Mouse (Mus musculus) liver, embryonic 14.5 days (tissue): ENCODE results near the gene Vps13d. TPM values are rescaled to one million over a fixed set of nuclear protein-coding genes. Genes with fewer than 3 reads are reported as not detected.

Source experiments
- ATAC-seq: fragments of 200-750 bp; cut with Nextera tagmentation; 2 replicates; pipeline ENCODE4 v1.8.0; 2017; ENCODE audit warnings: moderate number of reproducible peaks, mild to moderate bottlenecking, moderate library complexity; ENCODE audit not compliant: insufficient read depth
- DNase-seq, 3 experiments: peaks; one replicate each; pipeline ENCODE4 v3.0.0-alpha.2; 2012 to 2013; ENCODE audit warnings: low read depth in 3 of 3, low spot score in 3 of 3
- H3K27ac ChIP-seq: fragments of 300-500 bp; sonication (generic); 2 replicates; pipeline ENCODE4 v1.5.1; 2014; ENCODE audit warnings: moderate library complexity, mild to moderate bottlenecking, control low read depth, inconsistent platforms
- H3K27me3 ChIP-seq: fragments of 300-500 bp; sonication (generic); 2 replicates; pipeline ENCODE4 v1.6.1; 2014; ENCODE audit warnings: mild to moderate bottlenecking, low read length, moderate library complexity; ENCODE audit not compliant: control insufficient read depth, insufficient read depth
- H3K36me3 ChIP-seq: fragments of 300-500 bp; sonication (generic); replicated peaks from 2 replicates; pipeline ENCODE4 v1.6.1; 2014; ENCODE audit warnings: low read depth; ENCODE audit not compliant: control insufficient read depth, insufficient read depth
- H3K4me1 ChIP-seq, 2 experiments: fragments of 200-500 bp in 1 of 2; fragments of 300-500 bp in 1 of 2; sonication (generic) in 1 of 2; replicated peaks; 2 replicates each; pipeline ENCODE4 v1.6.1; 2012 to 2014; ENCODE audit warnings: antibody characterized with exemption in 1 of 2, inconsistent platforms in 1 of 2, low read length in 1 of 2; ENCODE audit not compliant: control insufficient read depth in 2 of 2, insufficient read depth in 2 of 2
- H3K4me2 ChIP-seq: fragments of 300-500 bp; sonication (generic); 2 replicates; pipeline ENCODE4 v1.6.1; 2014; ENCODE audit warnings: low read depth, mild to moderate bottlenecking, control low read depth, moderate library complexity
- H3K4me3 ChIP-seq, 2 experiments: fragments of 200-500 bp in 1 of 2; fragments of 300-500 bp in 1 of 2; sonication (generic) in 1 of 2; 2 replicates each; pipeline ENCODE4 v1.5.1; 2012 to 2014; ENCODE audit warnings: low read depth in 2 of 2, low read length in 2 of 2, mild to moderate bottlenecking in 2 of 2, control low read depth in 1 of 2, inconsistent platforms in 1 of 2, moderate library complexity in 1 of 2; ENCODE audit not compliant: insufficient read depth in 1 of 2
- H3K9ac ChIP-seq: fragments of 300-500 bp; sonication (generic); replicated peaks from 2 replicates; pipeline ENCODE4 v1.6.1; 2014; ENCODE audit warnings: mild to moderate bottlenecking, control low read depth, moderate library complexity
- H3K9me3 ChIP-seq: fragments of 300-500 bp; sonication (generic); 2 replicates; pipeline ENCODE4 v1.6.1; 2016; ENCODE audit warnings: low read length, mixed read lengths; ENCODE audit not compliant: control insufficient read depth
- CTCF ChIP-seq: IDR thresholded peaks from 2 replicates; pipeline ENCODE4 v1.5.1; 2016; ENCODE audit warnings: antibody characterized with exemption, low read depth, control low read depth
- EP300 ChIP-seq: IDR thresholded peaks from 2 replicates; pipeline ENCODE4 v1.6.1; 2016; ENCODE audit warnings: antibody characterized with exemption, low read depth
- WGBS: fragments of 180-500 bp; shearing (Covaris S2); extraction: QIAGEN DNeasy Blood & Tissue Kit; methylation state at CpG from one replicate; pipeline ENCODE4 v1.1.7; 2014; ENCODE audit not compliant: insufficient replicate concordance; 5-methylcytosine and 5-hydroxymethylcytosine counted together
- polyA plus RNA-seq, 2 experiments: library from polyadenylated mRNA; depleted of rRNA in 1 of 2; stranded (reverse) in 1 of 2; unstranded in 1 of 2; fragments of >200 nt; fragmentation: Nextera tagmentation in 1 of 2; extraction: Ambion mirVana in 1 of 2; gene quantifications; 2 replicates each; pipeline versions ENCODE4 v1.2.1 to v1.2.3; 2012 to 2014

Gene Vps13d
- polyA plus RNA-seq, 2 experiments: 5.3 to 7.1 TPM

DNA sequence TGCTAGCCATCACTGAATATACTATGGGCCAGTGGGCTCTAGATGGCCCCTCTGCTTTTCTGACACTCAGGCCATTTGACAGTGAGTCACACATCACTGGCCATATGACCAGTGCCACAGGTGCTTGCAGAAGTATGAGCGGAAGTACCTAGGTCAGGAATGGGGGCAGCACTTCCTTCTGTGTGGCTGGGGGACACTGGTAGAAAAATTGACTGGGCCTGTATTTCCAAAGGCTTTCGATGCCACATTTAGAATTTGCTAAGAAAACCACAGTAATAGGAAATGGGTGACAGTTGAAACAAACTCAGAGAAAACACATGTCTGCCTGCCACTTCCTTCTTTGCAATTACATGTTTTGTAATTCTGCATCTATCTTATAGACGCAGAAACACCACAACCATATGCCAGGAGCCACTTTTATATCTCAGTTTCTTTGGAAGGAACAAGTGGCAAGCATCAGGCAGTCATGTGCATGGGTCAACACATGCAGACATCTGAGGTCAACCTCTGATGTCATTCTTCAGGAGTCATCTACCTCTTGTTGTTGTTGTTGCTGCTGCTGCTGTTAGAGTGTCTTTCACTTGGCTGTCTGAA lies 175.6 kb downstream of the Vps13d start:
- TF ChIP-seq CTCF (no peak), EP300 (peak; percentile 17; the same call in 1 of the 2 replicates)
- Histone ChIP-seq H3K9me3 (no peaks in the 10 kb centered on the region), H3K4me2 (no peak overlapping the region), H3K36me3 (peaks cover 3% of the 10 kb centered on the region), H3K9ac (no peak overlapping the region), H3K27ac (no peak overlapping the region), H3K27me3 (no peaks in the 10 kb centered on the region), H3K4me1 (peaks cover 0 to 22% of the 10 kb centered on the region in 2 experiments; a peak in 2 of 4 replicates), H3K4me3 (no peak overlapping the region)
- DNase-seq: no peak
- peak; percentile 15; the same call in 1 of the 2 replicates for ATAC-seq
- WGBS: 46% methylated on average over 3 of the region's 3 CpGs

DNA sequence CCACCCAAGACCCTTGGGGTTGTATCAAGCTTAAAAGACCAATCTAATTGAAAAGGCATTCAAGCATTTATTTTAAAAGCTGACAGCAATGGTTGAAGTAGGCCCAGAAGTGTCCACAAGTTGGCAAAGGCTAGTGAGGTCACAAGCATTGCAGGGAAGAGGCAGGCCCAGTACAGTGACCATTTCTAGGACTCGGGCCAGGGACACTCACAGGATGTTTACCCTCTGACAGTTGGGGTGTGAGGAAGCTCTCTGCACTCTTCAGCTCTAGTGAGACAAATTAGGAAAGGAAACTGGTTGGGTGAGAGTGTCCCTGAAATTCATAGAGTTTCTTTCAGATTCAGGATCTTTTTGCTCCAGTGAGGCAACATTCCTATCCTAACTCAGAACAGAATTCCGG lies 177.1 kb downstream of the Vps13d start:
- Histone ChIP-seq H3K9me3 (no peaks in the 10 kb centered on the region), H3K4me3 (no peak overlapping the region), H3K9ac (no peak overlapping the region), H3K4me2 (no peak overlapping the region), H3K27me3 (no peaks in the 10 kb centered on the region), H3K36me3 (peaks cover 3% of the 10 kb centered on the region), H3K4me1 (peaks cover 0 to 17% of the 10 kb centered on the region in 2 experiments; a peak in 2 of 4 replicates), H3K27ac (no peak overlapping the region; the same call in 1 of the 2 replicates)
- 66% methylated on average over 2 of the region's 2 CpGs for WGBS
- no peak for DNase-seq
- peak; percentile 24; the same call in 1 of the 2 replicates for ATAC-seq
- no peak for TF ChIP-seq EP300
- no peak for TF ChIP-seq CTCF

DNA sequence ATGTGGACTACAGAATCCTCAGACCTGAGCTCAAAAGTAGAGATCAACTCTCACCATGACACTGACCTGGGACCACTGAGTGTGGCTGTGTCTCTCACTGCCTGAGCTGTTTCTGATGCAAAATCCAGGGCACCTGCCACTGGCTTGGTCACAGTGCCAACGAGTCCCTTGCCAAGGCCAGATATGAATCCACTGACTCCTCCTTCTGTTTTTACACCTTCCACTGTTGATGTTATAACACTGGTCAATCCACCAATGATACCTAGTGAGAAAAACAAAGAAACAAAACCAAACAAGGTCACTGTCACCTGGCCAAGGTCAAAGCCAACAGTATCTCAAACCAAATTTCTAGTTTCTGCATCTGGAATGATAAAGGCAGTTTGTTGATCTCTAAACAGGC lies 178.1 kb downstream of the Vps13d start:
- Histone ChIP-seq H3K4me2 (no peak overlapping the region), H3K9ac (no peak overlapping the region)
- no peak for DNase-seq

DNA sequence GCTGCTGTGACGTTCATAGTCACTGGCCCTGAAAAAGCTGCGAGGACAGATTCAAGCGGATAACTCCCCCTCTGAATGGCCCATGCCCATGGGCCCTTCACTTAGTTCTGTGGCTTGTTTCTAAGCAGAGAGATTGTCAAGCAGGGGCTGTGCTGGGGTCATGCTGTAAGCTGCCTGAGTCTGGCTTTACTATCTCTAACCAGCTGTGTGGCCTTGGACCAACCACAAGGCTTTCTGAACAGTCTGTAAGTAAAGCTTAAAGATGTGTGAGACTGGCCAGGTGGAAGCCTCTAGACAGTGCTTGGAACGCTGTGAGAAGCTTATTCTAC lies 180.2 kb downstream of the Vps13d start:
- Histone ChIP-seq H3K36me3 (peaks cover 3% of the 10 kb centered on the region), H3K4me3 (no peak overlapping the region), H3K4me2 (no peak overlapping the region), H3K27ac (no peak overlapping the region), H3K27me3 (no peaks in the 10 kb centered on the region), H3K4me1 (peaks cover 0 to 18% of the 10 kb centered on the region in 2 experiments; a peak in 2 of 4 replicates), H3K9ac (no peak overlapping the region), H3K9me3 (no peaks in the 10 kb centered on the region)
- DNase-seq (no peak), ATAC-seq (no peak)
- 80% methylated on average over 4 of the region's 4 CpGs for WGBS
- TF ChIP-seq EP300 (no peak), CTCF (no peak)

More for the DNA sequence above, 178.1 kb downstream of the Vps13d start:
- Histone ChIP-seq H3K4me3 (no peak overlapping the region), H3K9me3 (no peaks in the 10 kb centered on the region), H3K36me3 (peaks cover 3% of the 10 kb centered on the region), H3K27me3 (no peaks in the 10 kb centered on the region), H3K4me1 (peaks cover 0 to 13% of the 10 kb centered on the region in 2 experiments; a peak in 2 of 4 replicates), H3K27ac (no peak overlapping the region)
- TF ChIP-seq EP300 (no peak), CTCF (no peak)
- 67% methylated on average over 1 of the region's 1 CpGs for WGBS
- no peak for ATAC-seq

DNA sequence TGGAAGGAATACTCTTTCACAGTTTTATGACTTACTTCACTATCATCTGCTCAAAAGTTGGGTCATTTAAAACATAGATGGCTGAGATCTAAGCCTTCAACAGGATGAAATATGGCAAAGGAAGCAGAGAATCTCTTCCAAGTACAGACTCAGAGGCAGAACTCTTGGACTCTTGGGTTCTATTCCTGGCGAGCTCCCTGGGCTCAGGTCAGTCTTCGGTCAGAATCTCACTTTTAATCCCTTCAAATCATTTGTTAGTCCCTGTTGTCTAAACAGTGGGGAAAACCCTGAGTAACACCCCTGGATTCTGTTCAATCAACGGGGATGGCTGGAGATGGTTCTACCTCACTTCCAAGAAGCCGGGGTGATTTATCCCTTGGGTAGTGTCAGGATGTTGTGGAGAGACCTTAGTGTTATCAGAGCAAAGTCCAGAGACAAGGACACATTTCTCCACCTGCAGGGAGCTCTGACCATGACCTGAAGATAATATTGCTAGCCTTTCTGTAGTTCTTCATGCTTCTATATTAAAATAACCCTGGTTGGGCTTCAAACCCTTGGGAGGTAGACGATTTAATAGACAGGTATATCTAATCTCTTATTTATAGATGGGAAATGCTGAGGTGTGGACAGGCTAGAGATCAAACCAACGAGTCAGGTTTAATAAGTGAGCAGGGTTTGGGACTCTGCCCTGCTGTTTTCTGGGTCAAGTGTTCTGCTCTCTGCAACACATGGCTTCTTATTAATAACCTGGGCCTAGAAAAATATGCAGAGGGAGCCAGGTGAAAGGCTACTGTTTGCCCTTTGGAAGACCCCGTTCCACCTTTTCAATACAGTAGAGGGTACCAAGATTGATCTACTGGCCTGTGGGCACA lies 180.8 kb downstream of the Vps13d start:
- no peak for TF ChIP-seq CTCF
- Histone ChIP-seq H3K9ac (no peak overlapping the region), H3K9me3 (no peaks in the 10 kb centered on the region), H3K4me2 (no peak overlapping the region), H3K36me3 (peaks cover 3% of the 10 kb centered on the region), H3K4me3 (no peak overlapping the region), H3K4me1 (peaks cover 0 to 18% of the 10 kb centered on the region in 2 experiments; a peak in 2 of 4 replicates), H3K27ac (no peak overlapping the region), H3K27me3 (no peaks in the 10 kb centered on the region)
- ATAC-seq: no peak
- 70% methylated on average over 7 of the region's 7 CpGs for WGBS
- DNase-seq: no peak
